Mouse (Mus musculus): ENCODE measurements around the gene 1700037H04Rik.

GRCm38 (mm10) chr2:131124166-131124565 is 35.7 kb downstream of the 1700037H04Rik start:
- TF ChIP-seq POLR2A (IDR thresholded peaks at IDR 0.05; ENCODE audit: low read depth, low read length) (no peak), CTCF (IDR thresholded peaks at IDR 0.05; ENCODE audit: extremely low read depth, insufficient read depth, insufficient read length, insufficient replicate concordance) (no peak)
